Mouse (Mus musculus): Measurements from ENCODE around the gene Spsb2. TPM values are rescaled to one million over a fixed set of nuclear protein-coding genes. Genes with fewer than 3 reads are reported as not detected.

The Spsb2 gene
- polyA plus RNA-seq, 1 experiment from 2014 or later: 5.5 TPM

DNA sequence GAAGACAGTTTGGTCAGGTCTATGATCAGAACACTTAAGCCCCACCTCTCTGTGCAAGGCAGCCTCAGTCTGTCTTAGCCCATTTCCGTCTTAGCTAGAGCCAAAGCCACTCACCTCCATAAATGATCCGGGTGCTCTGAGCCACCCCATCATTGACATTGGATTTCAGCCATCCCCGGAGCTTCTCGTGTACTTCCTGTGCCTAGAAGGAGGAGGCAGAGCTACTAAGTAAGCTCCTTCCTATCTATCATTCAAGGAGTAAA lies 2.9 kb downstream of the Spsb2 start:
- H3K36me3 ChIP-seq (ENCODE audit: control insufficient read depth, insufficient read depth, low read length): peaks cover 9% of the 10 kb centered on the region
- H3K9me3 ChIP-seq (ENCODE audit: control insufficient read depth, low read length): no peaks in the 10 kb centered on the region
- H3K4me3 ChIP-seq (ENCODE audit: low read depth, low read length): no peak overlapping the region
- H3K27ac ChIP-seq (replicated peaks; ENCODE audit: low read depth, low read length): no peak overlapping the region
- no peak overlapping the region for H3K4me2 ChIP-seq (ENCODE audit: low read depth, severe bottlenecking)
- ATAC-seq (ENCODE audit: insufficient number of reproducible peaks, low FRiP score, low TSS enrichment, low read depth) (no peak), DNase-seq (ENCODE audit: low spot score) (no peak)
- H3K4me1 ChIP-seq (ENCODE audit: control insufficient read depth, insufficient read depth, low read length): peaks cover 19% of the 10 kb centered on the region; the same call in 1 of the 2 replicates
- no peaks in the 10 kb centered on the region for H3K27me3 ChIP-seq (ENCODE audit: control insufficient read depth, insufficient read depth, low read length)
- no peak overlapping the region for H3K9ac ChIP-seq (ENCODE audit: low read length)
- 92% methylated on average over 4 of the region's 4 CpGs for WGBS

GRCm38 (mm10) chr6:124811701-124812560 lies 3.5 kb downstream of the Spsb2 start:
- peaks cover 16% of the 10 kb centered on the region; the same call in 1 of the 2 replicates for H3K4me1 ChIP-seq (ENCODE audit: control insufficient read depth, insufficient read depth, low read length)
- DNase-seq (ENCODE audit: low spot score) (no peak), ATAC-seq (ENCODE audit: insufficient number of reproducible peaks, low FRiP score, low TSS enrichment, low read depth) (no peak)
- no peak overlapping the region for H3K27ac ChIP-seq (replicated peaks; ENCODE audit: low read depth, low read length)
- 85% methylated on average over 24 of the region's 24 CpGs for WGBS
- H3K9ac ChIP-seq (ENCODE audit: low read length): peak overlapping the region; percentile 22; the same call in 1 of the 2 replicates
- H3K4me2 ChIP-seq (ENCODE audit: low read depth, severe bottlenecking): peak overlapping the region; percentile 82
- peaks cover 11% of the 10 kb centered on the region for H3K36me3 ChIP-seq (ENCODE audit: control insufficient read depth, insufficient read depth, low read length)
- peak overlapping the region; percentile 91 for H3K4me3 ChIP-seq (ENCODE audit: low read depth, low read length)
- no peaks in the 10 kb centered on the region for H3K27me3 ChIP-seq (ENCODE audit: control insufficient read depth, insufficient read depth, low read length)
- no peaks in the 10 kb centered on the region for H3K9me3 ChIP-seq (ENCODE audit: control insufficient read depth, low read length)

- Histone ChIP-seq H3K27ac (replicated peaks; ENCODE audit: low read depth, low read length) (peak overlapping the region; percentile 82; the same call in 1 of the 2 replicates), H3K9ac (ENCODE audit: low read length) (peak overlapping the region; percentile 83), H3K27me3 (ENCODE audit: control insufficient read depth, insufficient read depth, low read length) (no peaks in the 10 kb centered on the region), H3K36me3 (ENCODE audit: control insufficient read depth, insufficient read depth, low read length) (peaks cover 20% of the 10 kb centered on the region), H3K4me1 (ENCODE audit: control insufficient read depth, insufficient read depth, low read length) (peaks cover 16% of the 10 kb centered on the region; the same call in 1 of the 2 replicates), H3K4me3 (ENCODE audit: low read depth, low read length) (peak overlapping the region; percentile 91), H3K9me3 (ENCODE audit: control insufficient read depth, low read length) (no peaks in the 10 kb centered on the region), H3K4me2 (ENCODE audit: low read depth, severe bottlenecking) (peak overlapping the region; percentile 82)
- no peak for DNase-seq (ENCODE audit: low spot score)
- no peak for ATAC-seq (ENCODE audit: insufficient number of reproducible peaks, low FRiP score, low TSS enrichment, low read depth)
- 26% methylated on average over 9 of the region's 9 CpGs for WGBS
Measured at GRCm38 (mm10) chr6:124812848-124813247, 4.4 kb downstream of the Spsb2 start.

DNA sequence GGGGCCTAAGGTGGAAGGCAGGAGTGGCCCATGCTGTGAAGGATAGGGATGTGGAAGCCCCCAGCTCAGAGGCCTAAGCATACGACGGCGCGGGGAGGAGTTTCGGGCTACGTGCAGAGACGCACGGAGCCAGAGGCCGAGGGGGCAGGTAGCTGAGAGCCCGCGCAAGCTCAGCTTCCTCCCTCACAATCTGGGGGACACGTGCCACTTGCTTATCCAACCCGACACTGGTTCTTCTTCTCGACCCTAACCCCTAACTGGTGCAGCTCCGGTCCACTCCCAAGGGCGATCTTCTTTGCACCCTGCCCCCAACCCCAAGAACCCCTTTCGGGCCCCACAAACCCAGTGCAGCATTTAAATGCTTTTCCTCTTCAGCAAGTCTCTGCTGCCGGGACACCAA lies 5.0 kb downstream of the Spsb2 start:
- ATAC-seq (ENCODE audit: insufficient number of reproducible peaks, low FRiP score, low TSS enrichment, low read depth) (peak; percentile 58; the same call in 1 of the 2 replicates), DNase-seq (ENCODE audit: low spot score) (peak; percentile 83)
- Histone ChIP-seq H3K27ac (replicated peaks; ENCODE audit: low read depth, low read length) (peak overlapping the region; percentile 82), H3K27me3 (ENCODE audit: control insufficient read depth, insufficient read depth, low read length) (no peaks in the 10 kb centered on the region), H3K9me3 (ENCODE audit: control insufficient read depth, low read length) (no peaks in the 10 kb centered on the region), H3K4me2 (ENCODE audit: low read depth, severe bottlenecking) (peak overlapping the region; percentile 82), H3K36me3 (ENCODE audit: control insufficient read depth, insufficient read depth, low read length) (peaks cover 26% of the 10 kb centered on the region), H3K9ac (ENCODE audit: low read length) (peak overlapping the region; percentile 83), H3K4me1 (ENCODE audit: control insufficient read depth, insufficient read depth, low read length) (peaks cover 16% of the 10 kb centered on the region; the same call in 1 of the 2 replicates), H3K4me3 (ENCODE audit: low read depth, low read length) (peak overlapping the region; percentile 91)
- under 1% methylated on average over 18 of the region's 18 CpGs for WGBS

GRCm38 (mm10) chr6:124813933-124814332 lies 5.5 kb downstream of the Spsb2 start, which contains the start of gene Tpi1:
Gene Tpi1, minus strand, starts transcription at chr6:124814296.
- peaks cover 29% of the 10 kb centered on the region for H3K36me3 ChIP-seq (ENCODE audit: control insufficient read depth, insufficient read depth, low read length)
- peak; percentile 84 for ATAC-seq (ENCODE audit: insufficient number of reproducible peaks, low FRiP score, low TSS enrichment, low read depth)
- H3K9me3 ChIP-seq (ENCODE audit: control insufficient read depth, low read length): no peaks in the 10 kb centered on the region
- DNase-seq (ENCODE audit: low spot score): peak; percentile 92
- H3K9ac ChIP-seq (ENCODE audit: low read length): peak within 1 kb of the TSS; percentile 83
- peaks cover 16% of the 10 kb centered on the region; the same call in 1 of the 2 replicates for H3K4me1 ChIP-seq (ENCODE audit: control insufficient read depth, insufficient read depth, low read length)
- under 1% methylated on average over 22 of the region's 22 CpGs for WGBS
- peak within 1 kb of the TSS; percentile 91 for H3K4me3 ChIP-seq (ENCODE audit: low read depth, low read length)
- no peaks in the 10 kb centered on the region for H3K27me3 ChIP-seq (ENCODE audit: control insufficient read depth, insufficient read depth, low read length)
- peak within 1 kb of the TSS; percentile 82 for H3K4me2 ChIP-seq (ENCODE audit: low read depth, severe bottlenecking)
- H3K27ac ChIP-seq (replicated peaks; ENCODE audit: low read depth, low read length): peak within 1 kb of the TSS; percentile 82

GRCm38 (mm10) chr6:124814448-124814847 lies 6.0 kb downstream of the Spsb2 start:
- H3K9ac ChIP-seq (ENCODE audit: low read length): no peak overlapping the region
- H3K4me1 ChIP-seq (ENCODE audit: control insufficient read depth, insufficient read depth, low read length): peaks cover 16% of the 10 kb centered on the region; the same call in 1 of the 2 replicates

DNA sequence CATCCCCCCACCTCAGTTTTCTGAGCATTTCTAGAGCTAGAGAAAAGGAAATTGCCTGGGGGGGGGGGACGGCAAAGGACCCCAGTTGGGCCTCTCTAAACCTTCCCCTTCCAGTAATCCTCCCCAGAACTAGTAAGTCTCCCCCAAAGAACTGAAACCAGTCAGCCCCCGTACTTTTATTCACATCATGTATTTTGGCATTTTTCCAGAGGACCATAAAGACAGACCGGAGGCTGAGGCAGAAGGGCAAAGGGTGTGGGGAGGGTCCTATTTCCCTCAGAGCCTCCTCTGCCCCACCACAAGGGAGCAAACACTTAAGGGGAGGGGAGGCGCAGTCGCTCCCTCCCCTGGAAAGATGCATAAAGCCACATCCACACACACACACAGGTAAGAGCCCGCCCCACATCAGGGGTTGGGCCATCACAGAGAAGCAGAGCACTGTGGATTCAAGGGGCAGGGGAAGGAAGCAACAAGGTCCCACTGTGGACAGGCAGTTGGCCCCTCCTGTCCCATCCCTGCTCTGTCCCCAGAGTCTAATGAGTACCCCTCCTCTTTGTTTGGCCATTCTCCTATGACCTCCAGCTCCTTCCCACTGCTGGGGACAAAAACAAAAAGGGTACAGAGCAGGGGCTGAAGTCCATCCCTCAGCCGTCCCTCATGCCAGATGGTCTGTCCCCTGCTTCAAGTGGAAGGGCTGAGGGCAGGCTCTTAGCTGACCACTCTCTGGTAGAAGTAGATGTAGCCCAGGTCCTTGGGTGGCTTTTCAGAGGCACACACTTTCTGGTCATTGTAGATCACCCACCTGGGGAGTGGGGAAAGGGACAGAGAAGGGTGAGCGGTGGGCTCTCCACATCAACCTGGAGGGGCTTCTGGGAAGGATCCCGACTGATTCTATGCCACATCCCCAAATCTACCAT lies 6.7 kb downstream of the Spsb2 start:
- no peaks in the 10 kb centered on the region for H3K27me3 ChIP-seq (ENCODE audit: control insufficient read depth, insufficient read depth, low read length)
- 71% methylated on average over 9 of the region's 9 CpGs for WGBS
- peaks cover 12% of the 10 kb centered on the region; the same call in 1 of the 2 replicates for H3K4me1 ChIP-seq (ENCODE audit: control insufficient read depth, insufficient read depth, low read length)
- no peak for ATAC-seq (ENCODE audit: insufficient number of reproducible peaks, low FRiP score, low TSS enrichment, low read depth)
- no peaks in the 10 kb centered on the region for H3K9me3 ChIP-seq (ENCODE audit: control insufficient read depth, low read length)
- H3K27ac ChIP-seq (replicated peaks; ENCODE audit: low read depth, low read length): no peak overlapping the region
- H3K36me3 ChIP-seq (ENCODE audit: control insufficient read depth, insufficient read depth, low read length): peaks cover 38% of the 10 kb centered on the region
- no peak overlapping the region for H3K9ac ChIP-seq (ENCODE audit: low read length)
- no peak overlapping the region; the same call in 1 of the 2 replicates for H3K4me2 ChIP-seq (ENCODE audit: low read depth, severe bottlenecking)
- H3K4me3 ChIP-seq (ENCODE audit: low read depth, low read length): no peak overlapping the region
- DNase-seq (ENCODE audit: low spot score): no peak

More at GRCm38 (mm10) chr6:124814448-124814847, 6.0 kb downstream of the Spsb2 start:
- DNase-seq (ENCODE audit: low spot score) (no peak), ATAC-seq (ENCODE audit: insufficient number of reproducible peaks, low FRiP score, low TSS enrichment, low read depth) (peak; percentile 45; the same call in 1 of the 2 replicates)
- Histone ChIP-seq H3K9me3 (ENCODE audit: control insufficient read depth, low read length) (no peaks in the 10 kb centered on the region), H3K4me3 (ENCODE audit: low read depth, low read length) (peak overlapping the region; percentile 91), H3K27me3 (ENCODE audit: control insufficient read depth, insufficient read depth, low read length) (no peaks in the 10 kb centered on the region), H3K36me3 (ENCODE audit: control insufficient read depth, insufficient read depth, low read length) (peaks cover 32% of the 10 kb centered on the region), H3K4me2 (ENCODE audit: low read depth, severe bottlenecking) (peak overlapping the region; percentile 82), H3K27ac (replicated peaks; ENCODE audit: low read depth, low read length) (no peak overlapping the region)
- 34% methylated on average over 8 of the region's 8 CpGs for WGBS

DNA sequence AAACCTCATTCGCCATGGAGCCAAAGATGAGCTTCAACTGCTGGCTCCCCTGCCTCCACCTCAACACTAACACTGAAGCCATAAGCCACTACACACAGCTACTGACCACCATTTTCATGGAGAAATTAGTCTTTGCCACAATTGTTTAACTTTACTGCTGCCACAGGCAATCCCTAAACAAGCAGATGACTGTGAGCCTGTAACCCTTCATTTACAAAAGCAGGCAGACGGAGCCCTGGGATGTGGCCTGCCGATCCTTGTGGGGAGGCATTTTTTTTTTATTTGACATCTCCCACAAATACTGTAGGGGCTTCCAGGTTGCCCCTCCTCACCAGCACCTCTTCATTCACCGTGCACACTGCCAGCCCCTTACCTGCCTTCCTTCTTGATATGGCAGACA lies 8.2 kb downstream of the Spsb2 start:
- 92% methylated on average over 4 of the region's 4 CpGs for WGBS

More for the DNA sequence above, 8.2 kb downstream of the Spsb2 start:
- H3K4me1 ChIP-seq (ENCODE audit: control insufficient read depth, insufficient read depth, low read length): peaks cover 12% of the 10 kb centered on the region; the same call in 1 of the 2 replicates
- H3K27me3 ChIP-seq (ENCODE audit: control insufficient read depth, insufficient read depth, low read length): no peaks in the 10 kb centered on the region
- H3K4me3 ChIP-seq (ENCODE audit: low read depth, low read length): no peak overlapping the region
- H3K4me2 ChIP-seq (ENCODE audit: low read depth, severe bottlenecking): no peak overlapping the region
- no peaks in the 10 kb centered on the region for H3K9me3 ChIP-seq (ENCODE audit: control insufficient read depth, low read length)
- peaks cover 44% of the 10 kb centered on the region for H3K36me3 ChIP-seq (ENCODE audit: control insufficient read depth, insufficient read depth, low read length)
- no peak overlapping the region for H3K9ac ChIP-seq (ENCODE audit: low read length)
- no peak for DNase-seq (ENCODE audit: low spot score)
- no peak for ATAC-seq (ENCODE audit: insufficient number of reproducible peaks, low FRiP score, low TSS enrichment, low read depth)
- H3K27ac ChIP-seq (replicated peaks; ENCODE audit: low read depth, low read length): no peak overlapping the region

Data from limb, embryonic 11.5 days (tissue).